Mouse (Mus musculus) inflammation-experienced regulatory T-cells, adult 6 months (primary cell): ENCODE results near the gene Opcml. TPM values are rescaled to one million over a fixed set of nuclear protein-coding genes. Genes with fewer than 3 reads are reported as not detected.

Source experiments
- ATAC-seq: one replicate; pipeline ENCODE4 v1.8.0; 2017
- polyA plus RNA-seq, 3 experiments: library from polyadenylated mRNA; unstranded; fragments of 100-300 nt; shearing (Covaris generic); gene quantifications; one replicate each; pipeline ENCODE4 v1.2.1; 2017

The Opcml gene
- polyA plus RNA-seq, 3 experiments from 2014 or later = 0.12 TPM; not detected in 2

DNA sequence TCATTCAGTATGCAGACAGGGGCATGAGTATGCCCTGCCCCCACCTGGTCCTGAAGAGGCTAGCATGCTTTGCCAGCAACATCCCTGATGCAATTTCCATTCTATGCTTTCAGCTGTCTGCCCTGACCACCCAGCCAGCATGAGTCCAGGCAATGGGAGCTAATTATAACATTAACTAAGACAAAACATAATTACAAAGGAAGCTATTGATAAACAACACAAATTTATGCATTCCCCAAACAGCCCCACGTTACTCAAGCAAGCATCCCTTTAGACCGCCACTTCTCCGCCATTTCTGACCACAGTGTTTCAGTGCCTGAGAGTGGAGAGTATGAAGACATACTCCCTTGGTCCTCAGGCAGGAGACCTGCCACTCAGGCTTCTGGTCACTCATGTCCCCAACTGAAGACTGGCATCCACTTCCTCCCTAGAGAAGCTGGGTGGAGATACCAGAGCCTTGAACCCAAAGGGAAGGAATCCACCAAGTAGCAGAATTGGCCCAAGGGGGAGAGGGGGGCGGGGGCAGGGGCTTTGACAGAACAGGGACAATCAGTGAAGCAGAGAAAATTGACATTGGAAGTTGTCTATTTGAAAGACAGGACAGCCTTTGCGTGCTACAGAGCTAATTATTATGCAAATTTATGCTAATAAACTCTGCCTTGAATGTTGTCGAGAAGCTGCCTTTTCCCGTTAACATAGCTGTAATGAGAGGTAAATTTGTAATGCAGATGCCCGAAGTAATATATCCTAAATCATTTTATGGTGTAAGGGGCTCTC is 464.7 kb downstream of the Opcml start:
- ATAC-seq = no peak

DNA sequence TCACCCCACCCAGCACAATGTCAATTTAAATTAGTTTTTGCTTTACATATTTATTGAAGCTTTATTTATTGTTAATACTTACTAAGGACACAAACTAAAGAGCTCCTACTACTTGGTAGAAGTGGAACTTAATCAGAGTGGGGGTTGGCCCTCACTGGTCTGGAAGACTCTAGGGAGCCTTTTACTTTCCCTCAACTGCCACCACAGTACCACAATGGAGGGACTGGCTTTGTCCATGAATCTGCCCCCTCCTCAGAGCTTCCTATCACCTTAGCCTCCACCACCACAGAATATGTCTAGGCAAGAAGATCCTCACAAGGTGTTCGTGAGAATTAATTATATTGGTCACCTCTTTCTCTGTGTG is 465.3 kb downstream of the Opcml start:
- no peak for ATAC-seq

DNA sequence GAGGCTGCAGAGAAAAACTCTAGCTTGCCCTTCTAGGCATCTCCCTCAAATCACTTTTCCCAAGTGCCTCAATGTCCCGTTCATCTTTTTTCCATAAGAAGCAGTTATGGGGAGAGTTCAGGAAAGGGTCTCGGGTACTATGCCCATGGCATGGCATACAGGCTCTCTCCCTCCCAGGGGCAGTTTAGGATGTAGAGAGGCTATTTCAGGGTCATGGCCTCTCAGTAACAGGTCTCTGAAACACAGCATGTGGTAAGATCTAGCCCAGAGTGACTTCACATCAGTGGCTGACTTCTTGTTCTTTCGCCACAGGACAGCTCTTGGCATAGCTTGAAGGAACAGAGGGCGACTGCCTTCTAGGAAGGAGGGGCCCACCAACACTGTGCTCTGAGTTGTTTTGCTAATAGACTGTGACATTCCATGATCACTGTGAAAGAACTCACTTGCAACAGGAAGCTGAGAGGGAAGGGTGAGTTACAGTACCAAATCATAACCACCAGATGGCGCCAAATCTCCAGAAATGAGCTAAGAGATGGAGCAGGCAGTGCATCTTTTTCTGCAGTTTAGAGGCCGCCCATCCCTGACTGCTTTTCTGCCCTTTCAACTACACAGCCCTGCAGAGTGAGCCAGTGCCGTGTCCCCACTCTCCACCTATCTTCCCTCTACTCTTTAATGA is 470.6 kb downstream of the Opcml start:
- ATAC-seq = no peak

DNA sequence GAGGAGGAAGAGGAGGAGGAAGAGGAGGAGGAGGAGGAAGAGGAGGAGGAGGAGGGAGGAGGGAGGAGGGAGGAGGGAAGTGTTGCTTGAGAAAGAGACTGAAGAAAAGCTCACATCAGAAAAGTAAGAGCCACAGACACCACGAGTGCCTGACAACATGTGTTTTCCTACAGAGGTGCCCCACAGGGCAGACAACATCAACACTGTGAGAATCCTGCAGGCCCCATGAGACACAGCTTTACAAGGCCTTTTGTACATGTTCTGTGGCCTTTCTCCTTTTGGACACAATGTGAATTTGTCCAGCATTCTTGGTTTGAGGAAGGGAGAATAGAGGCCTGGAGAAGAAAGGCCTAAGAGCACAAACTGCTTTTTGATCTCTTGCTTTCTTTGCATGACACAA is 471.4 kb downstream of the Opcml start:
- no peak for ATAC-seq

DNA sequence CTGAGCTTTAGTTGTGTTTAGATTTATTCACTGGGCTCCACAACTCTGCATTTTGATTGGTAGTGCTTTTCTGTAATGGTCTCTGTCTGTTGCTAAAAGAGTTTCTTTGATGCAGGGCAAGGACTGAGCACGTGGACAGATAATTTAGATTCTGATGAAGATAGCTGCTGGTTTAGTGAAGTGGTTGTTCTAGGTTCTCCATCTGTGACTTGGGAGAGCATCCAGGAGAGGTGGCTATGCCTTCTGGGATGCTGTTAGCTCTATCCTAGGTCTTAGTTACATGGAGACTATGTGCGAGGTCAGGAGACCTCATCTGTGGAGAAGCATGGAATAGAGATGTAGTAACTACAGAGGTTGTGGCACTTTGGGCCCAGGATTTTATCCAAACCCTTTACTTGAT is 472.3 kb downstream of the Opcml start:
- ATAC-seq = no peak

DNA sequence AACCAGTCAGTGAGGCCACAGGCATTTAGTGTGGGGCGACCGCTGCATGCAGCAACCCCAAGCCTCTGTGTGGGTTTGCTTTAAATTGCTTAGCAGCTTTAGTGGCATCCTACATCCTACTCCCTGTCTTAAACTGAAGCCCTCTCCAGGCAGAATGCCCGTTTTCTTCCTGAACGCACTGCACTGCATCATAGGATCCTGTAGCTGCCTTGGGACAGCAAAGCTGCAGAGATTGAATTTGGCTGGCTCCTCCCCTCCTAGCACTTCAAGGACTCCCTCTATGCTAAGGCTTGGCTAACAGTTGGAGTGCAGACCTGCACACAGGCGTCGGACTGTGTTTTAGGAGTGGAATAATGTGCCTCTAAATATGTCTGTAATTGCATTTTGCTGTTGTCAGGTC is 474.2 kb downstream of the Opcml start:
- no peak for ATAC-seq

DNA sequence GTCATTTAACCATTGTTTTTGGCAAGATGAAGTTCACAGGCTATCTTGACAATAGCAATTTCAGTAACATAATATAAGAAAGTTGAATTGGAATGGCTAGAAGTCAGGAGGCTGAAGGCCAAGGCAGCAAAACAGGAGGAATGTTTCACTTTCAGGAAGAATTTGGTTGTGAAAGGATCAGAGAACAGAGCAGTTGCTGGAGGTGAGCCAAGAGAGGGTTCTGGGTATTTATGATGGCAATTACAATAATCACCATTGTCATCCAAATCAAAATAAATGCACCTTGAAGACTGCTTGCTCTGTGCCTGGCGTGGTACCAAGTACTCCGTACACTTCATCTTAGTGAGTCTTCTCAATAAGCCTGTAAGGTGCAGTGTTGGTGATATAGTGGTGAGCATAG is 483.2 kb downstream of the Opcml start:
- ATAC-seq = no peak

DNA sequence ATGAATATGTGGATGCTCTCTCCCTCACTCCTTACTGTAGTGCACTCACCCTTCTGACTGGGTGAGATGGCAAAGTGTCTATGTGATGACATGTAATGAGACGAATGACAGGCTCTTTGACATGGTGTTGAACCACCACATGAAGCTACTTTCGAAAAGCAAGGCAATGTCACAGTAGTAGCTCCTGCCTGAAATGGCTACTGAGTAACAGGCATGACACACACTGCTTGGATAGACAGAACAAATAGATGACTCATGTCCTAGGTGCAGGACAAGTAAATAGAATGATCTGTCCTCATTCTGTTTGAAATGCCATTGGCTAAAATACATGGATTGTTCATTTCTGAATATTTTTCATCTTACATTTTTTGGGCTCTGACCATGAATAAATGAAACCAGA is 488.0 kb downstream of the Opcml start:
- ATAC-seq = no peak

DNA sequence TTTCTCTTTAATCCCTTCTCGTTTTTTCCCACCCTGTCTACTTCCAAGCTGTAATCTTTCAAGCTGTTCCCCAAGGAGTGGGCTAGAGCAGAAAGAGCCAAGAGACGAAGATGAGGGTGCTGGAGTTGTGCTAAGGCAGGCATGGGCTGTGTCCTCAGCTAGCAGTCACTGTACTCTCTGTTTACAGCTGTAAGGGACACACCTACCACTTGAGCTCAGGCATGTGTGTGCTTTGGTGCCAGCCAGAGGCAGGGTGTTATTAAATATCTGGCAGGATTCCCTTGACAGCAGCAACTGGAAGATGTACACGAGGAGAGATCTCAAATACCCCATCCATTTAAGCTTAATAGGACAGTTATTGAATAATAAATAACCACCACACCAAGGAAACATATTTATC is 490.4 kb downstream of the Opcml start:
- ATAC-seq = no peak

DNA sequence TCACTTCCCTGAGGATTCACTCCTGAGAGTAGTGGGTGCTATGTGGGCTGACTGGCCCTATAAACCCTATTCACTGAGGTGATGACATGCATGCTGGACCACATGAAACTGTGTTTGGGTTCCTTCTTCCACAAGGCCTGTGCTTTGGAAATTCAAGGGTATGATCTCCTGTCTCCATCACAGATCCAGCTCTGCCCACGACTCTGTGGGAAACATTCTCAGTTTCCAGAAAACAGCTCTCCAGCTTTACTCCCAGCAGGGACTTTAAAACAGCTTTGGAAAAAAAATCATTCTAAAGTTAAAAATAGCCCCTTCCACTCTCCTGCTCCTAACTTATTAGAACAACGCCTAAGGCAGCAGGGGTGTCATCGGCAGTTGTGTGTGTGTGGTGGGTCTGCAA is 491.0 kb downstream of the Opcml start:
- no peak for ATAC-seq

DNA sequence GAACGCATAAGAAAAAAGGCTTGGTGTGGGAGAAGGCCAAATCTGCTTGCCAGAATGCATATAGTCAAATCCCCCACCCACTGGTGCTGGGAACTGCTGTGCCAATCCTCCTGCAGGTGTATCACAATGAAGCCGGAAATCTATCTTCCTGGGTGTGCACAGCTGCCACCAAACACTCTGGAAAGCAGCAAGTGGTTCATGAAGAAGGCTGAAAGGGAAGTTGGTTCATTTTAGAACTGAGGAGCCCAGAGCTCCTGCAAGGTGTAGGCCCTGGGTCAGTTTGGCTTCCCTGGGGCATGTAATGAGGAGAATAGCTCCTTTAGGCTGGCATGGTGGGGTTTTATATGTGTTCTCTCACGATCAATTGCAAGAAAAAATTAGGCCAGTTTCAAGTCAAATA is 494.4 kb downstream of the Opcml start:
- no peak for ATAC-seq

DNA sequence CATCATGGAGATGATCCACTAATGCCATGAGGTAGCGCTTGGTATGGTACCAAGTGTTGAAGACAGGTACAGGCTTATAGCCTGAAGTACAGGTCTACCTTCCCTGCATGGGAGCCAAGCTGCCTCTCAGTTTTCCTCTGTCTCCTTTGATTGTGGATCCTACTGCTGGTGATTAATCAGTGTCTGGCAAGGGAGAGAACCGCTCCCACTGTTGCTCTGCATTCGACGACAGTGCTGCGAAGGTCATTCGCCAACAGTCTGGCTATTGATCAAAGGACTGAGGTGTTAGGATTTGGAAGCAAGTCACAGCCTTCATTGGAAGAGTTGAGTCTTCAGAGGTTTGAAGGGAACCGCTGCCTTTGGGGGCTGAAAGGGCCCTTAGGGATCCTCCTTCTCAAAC is 495.8 kb downstream of the Opcml start:
- no peak for ATAC-seq

DNA sequence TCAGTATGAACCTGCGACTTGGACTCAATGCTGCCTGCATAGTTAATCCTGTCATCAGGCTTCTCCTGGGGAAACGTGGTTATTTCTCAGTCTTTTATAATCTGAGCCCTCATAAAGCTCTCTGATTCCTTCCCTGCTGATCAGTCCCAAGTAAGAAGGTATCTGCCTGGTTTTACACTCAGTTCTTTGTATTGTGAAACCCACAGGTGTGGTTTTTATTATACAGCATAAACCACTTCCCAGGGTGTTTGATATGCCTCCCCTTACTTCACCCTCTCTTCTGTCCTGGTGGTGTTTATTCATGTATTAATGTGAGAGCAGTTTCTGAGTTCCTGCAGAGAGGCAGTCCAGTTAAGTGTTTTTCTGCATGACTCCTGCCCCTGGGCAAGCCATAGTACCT is 496.9 kb downstream of the Opcml start:
- ATAC-seq = no peak

DNA sequence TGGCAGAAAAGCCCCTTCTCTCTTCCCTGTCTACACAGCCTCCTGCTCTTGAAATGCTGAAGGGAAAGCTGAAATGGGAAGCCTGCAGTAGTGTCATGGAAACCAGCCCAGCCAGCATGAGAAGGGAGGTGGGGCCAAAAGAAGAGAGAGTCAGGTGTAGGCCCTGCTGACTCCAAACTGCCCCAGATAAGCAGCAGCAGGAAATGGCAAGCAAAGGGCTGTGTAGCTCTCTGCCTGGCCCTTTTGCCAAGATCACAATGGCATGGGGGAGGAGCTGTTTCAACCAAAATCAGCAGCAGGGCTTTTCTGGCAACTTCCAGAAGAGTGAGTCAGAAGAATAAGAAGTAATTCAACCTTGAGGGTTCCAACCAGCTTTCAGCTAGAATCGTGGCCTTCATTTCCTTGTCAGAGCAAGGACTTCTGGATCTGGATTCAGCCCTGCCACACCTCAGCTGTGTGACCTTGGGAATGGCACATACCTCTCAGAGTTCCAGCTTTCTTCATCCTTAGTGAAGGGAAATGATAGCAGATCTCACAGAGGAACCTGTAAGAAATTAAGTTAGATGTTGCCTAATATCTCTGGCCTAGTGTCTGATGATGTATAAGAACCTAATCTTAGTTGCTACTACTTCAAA is 499.2 kb downstream of the Opcml start:
- ATAC-seq = no peak

DNA sequence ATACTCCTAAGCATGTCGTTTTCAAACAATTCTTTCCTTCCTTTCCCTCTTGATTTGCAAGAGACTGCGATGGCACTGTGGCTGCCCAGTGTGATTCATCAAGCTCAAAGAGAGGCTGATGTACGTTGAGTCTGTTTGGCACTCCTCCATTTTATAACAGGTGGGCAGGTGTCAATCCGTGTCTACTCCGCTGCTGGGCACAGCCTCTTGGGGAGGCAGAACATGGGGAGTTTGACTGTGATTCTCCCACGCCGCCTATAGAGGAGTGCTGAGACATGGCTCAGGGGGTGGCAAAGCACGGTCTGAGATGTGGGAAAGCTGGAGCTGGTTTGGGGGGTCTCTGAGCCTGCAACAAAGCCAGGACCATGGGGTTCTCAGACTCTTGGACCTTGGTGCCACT is 513.1 kb downstream of the Opcml start:
- no peak for ATAC-seq

DNA sequence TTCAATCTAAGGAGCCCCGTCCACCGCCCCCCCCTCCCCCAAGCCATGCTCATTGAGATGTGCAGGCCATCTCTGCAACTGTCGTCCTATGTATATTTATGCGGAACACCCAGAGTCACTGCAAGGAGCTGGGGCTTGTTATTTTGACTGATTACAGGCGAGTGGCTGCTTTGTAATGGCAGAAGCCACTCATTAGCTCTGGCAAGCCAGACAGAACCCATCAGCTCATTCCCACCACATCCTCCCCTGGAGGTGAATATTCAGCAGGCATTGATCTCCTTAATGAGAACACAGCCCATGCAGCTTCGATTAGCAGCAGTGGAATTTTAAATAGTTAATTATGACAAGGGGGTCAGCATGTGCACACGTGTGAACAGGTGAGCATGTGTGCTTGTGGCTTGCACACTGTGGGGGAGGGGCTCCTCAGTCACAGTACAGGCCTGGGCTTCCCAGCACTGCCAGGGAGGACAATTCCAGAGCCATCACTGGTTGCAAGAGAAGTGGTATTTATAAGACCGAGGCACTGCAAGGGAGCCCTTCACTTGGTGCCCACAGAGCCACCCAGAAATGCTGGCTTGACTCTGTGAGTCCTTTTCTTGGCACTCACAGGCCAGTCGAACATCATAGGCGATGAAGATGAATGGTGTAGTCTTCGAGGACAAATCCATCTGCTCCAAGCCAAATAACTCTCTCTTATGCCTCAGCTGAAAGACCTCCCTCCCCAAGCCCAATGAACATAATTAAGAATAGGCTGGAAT is 516.0 kb downstream of the Opcml start:
- no peak for ATAC-seq

DNA sequence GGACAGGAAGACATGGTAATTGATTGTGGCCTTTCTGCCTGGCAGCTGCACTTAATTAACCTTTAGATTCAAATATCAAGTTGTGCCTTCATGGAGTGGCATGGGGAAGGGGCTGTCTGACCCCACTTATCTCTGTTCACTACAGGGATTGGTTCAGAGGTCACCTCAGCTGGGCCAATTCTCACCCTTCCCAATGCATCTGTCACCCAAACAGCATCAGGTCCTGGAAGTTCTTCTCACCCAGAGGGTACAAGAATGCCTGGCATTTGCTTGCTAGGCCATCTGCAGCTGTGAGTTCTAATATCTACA is 516.5 kb downstream of the Opcml start:
- ATAC-seq = no peak

DNA sequence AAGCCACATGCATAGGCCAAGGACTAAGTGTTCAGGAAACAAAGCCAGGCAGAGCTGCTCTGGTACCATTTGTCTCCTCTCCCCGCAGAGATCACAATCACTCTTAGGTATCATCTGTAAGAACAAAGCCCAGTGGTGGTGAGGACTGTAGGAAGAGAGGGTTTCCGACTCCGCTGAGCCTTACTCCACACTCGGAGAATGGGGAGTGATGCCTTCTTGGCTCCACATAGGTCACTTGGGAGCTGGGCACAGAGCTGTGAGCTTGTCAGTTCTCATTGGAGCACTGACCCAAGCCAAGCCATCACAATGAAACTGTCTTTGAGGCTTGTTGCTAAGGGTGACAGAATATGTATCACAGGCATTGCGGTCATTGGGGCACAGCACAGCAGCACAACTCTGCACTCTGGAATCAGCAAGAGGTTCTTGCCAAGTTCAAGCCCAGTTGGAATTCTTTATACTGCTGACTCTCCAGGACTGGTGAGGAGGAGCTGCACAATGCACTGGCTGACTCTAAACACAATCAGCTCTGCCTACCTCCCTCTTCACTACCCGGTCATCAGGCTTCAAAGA is 517.0 kb downstream of the Opcml start:
- ATAC-seq = no peak

DNA sequence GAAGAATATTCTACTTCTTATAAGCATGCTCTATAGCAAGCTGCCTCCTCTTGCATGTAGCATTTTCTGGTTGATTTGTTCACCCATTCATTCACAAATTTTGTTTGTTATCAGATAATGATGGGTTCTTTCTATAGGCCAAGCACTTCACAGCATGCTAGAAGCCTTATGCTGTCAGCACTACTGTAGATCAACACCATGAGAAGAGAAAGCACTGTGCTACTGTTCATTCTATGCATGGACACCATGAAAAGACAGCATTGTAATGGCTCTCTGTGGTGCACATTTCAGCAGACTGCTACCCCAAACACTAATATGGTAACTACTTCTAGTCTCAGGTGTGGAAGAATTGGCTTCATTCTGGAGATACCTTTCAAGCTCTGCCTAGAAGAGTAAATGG is 527.3 kb downstream of the Opcml start:
- ATAC-seq = no peak

DNA sequence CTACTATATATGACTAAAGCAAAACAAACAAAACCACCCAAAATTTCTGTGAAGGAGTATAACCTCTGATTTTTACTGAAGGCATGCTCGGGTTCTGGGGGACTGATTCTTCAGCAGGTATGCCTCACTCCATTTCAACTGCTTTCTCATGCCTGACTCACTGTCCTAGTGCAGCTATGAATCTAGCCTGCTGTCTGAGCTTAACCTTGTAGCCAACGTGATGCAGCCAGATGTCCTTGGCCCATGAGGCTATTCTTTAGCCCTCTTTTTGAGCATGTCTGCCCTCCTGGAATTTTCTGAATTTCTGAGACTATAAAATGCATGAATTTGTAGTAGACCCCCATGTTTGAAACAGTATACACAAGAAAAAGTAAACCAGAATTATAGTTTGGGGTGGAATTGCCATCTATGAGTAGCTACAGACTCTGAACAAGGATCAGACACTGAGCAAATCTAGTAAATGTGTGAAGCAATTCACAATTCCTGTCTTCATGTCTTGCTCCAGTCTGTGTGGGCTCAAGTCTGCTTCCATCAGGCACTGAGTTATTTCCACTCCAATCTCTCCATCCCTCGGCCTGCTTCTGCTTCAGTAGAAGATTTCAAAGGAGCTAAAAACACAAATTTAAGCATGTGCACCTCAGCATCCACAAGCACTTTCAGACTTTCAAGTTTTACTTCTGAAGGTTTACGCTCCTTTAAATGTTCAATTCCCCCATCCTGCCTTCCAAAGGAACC is 528.6 kb downstream of the Opcml start:
- no peak for ATAC-seq

DNA sequence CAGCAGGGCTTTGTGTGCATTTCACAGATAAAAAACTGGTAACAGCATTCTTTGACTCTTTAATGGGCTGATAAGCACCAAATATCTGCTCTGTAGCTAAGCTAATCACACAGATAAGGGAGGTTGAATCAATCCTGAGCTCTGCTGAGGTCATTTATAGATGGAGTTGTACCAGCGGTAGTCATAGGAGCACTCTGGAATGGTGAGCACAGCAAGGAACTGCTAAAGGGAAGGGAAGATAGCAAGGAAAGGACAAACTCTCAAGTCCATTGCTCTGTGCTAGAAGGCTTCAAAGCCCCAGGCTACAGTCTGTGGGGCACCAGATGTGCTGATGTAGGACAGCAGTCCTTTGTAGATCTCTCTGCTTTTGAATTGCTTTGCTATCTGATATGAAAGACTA is 529.2 kb downstream of the Opcml start:
- ATAC-seq = no peak

DNA sequence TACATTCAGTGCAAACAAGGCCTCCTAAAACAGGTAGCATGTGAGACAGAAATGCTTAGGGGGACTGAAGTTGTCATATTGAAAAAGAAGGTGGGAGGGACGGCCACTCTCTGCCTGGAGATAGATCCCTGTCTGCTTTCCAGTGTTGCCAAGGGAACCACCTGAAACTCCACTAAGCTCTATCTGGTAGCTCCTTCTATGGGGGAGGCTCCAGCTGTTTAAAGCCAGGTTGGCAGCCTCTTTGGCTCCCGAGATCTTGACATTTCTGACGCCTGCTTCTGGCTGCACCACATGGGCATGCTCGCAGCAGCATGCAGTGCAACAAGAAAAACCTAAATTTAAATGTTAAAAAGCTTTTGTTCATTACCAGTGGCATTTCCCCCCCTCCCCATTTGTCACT is 537.4 kb downstream of the Opcml start:
- no peak for ATAC-seq

DNA sequence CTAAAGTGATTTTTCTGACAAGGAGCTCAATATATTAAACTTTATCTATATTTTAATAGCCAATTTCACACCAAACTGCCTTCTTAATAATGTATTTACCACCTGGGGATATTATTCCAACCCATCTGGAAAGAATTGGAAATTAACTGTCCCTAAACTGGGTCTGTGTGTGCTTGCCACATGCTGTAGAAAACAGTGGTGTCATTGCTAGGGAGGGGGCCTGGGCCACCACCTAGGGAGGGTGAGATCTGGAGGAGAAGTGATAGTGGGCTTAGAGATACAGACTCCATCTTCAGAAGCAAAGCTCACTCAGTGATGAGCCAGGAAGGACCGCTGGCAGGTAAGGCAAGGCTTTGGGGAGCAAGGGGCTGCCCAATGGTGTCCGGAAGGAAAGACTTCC is 537.9 kb downstream of the Opcml start:
- no peak for ATAC-seq
